Mouse (Mus musculus): ENCODE data around the gene Sgpp2.

Sgpp2 gene

DNA sequence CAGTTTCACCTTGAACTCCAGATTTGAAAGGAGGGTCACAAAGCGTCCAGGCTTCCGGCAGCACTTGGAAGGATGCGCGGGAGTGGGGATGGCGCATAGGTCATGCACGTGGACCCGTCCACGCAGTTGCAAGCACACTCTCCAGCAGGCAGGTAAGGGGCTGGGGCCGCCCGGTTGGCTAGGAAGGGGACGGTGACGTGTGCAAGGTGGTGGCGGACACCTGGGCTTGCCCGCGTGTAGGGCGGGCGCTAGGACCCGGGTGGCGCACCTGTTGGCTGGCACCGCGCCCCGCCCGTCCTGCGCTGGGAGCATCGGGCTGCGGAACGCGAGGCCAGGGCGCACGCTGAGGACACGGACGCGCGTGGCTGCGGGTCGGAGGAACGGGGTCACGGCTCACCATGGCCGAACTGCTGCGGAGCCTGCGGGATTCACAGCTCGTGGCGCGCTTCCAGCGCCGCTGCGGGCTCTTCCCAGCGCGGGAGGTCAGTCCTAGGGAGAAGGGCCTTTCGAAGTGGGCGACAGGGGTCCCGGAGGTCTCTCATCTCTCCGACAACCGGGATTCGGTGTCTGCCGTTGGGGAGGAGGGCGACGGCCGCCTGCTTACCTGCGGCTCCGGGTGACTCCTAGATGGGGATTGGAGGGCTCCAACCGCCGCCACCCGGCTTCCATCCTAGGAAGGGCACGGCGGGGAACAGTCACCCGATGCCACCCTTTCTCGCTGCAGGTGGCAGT is at the start of gene Sgpp2:
Gene Sgpp2, plus strand, starts transcription at position 325 of the 732 bp plus-strand sequence.
- TF ChIP-seq GATA4 (IDR thresholded peaks at IDR 0.05; ENCODE audit: insufficient replicate concordance, low read length), result no peak

DNA sequence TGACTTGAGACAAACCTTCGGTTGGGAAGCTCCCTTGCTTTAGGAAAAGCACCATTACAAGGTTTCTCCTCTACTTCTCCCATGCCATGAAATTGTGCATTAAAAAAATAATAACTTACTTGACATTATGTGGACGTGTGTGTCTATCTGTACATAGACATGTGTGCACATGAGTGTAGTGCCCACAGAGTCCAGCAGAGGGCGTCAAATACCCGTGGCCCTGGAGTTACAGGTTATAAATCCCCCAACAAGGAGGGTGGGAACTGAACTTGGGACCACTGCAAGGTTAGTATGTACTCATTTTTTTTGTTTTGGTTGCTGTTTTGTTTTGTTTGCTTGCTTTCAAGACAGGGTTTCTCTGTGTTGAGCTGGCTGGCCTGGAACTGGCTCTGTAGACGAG is 42.6 kb upstream of the Sgpp2 start:
- no peak for TF ChIP-seq GATA4 (IDR thresholded peaks at IDR 0.05; ENCODE audit: insufficient replicate concordance, low read length)

- no peak for TF ChIP-seq GATA4 (IDR thresholded peaks at IDR 0.05; ENCODE audit: insufficient replicate concordance, low read length)
Measured at GRCm38 (mm10) chr1:78272915-78273314, 37.2 kb upstream of the Sgpp2 start.

DNA sequence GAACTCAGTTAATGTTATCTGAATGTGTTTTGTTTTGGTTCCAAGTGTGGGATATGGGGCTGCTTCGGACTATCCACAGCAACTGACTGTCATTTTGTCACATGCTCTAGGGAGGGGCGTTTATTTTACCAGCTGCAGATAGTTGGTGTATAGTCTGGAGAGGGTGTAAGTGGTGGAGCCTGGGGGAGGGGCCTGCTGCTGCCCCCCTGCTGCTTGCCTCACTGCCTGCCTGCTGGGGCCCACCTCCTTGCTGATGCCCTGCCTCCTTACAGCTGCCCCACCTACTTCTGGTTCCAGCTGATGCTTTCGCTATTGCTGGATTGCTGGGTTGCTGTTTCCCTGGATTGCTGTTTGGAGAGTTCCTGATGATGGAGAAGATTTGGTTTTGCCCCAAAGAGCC is 31.0 kb upstream of the Sgpp2 start:
- TF ChIP-seq GATA4 (IDR thresholded peaks at IDR 0.05; ENCODE audit: insufficient replicate concordance, low read length), result no peak

GRCm38 (mm10) chr1:78292397-78292796 is 17.7 kb upstream of the Sgpp2 start:
- TF ChIP-seq GATA4 (IDR thresholded peaks at IDR 0.05; ENCODE audit: insufficient replicate concordance, low read length), result no peak

DNA sequence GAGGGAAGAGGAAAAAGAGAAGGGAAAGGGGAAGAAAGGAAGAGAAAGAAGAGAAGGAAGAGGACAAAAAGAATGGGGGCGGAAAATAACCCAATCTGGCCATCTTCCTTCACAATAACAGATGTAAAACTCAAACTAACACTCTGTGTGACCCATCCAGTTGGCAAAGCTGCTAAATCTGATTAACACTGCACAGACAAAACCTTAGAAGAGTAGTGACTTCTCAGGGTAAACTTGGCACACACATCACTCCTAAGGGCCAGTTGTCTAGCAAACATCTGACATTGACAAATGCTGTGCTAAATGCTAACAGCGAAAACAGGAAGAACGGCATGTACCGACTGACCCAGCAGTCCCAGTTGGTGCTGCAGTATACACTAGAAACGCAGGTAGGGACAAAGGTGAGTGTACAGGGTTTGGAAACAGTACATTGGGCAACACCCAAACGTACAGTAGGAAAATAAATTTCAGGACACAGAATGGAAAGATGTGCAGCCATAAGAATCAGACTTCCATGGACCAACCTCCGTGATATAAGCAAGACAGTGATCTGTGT is 10.4 kb upstream of the Sgpp2 start:
- no peak for TF ChIP-seq GATA4 (IDR thresholded peaks at IDR 0.05; ENCODE audit: insufficient replicate concordance, low read length)

- TF ChIP-seq GATA4 (IDR thresholded peaks at IDR 0.05; ENCODE audit: insufficient replicate concordance, low read length), result no peak
Measured at GRCm38 (mm10) chr1:78308688-78309087, 1.5 kb upstream of the Sgpp2 start.

DNA sequence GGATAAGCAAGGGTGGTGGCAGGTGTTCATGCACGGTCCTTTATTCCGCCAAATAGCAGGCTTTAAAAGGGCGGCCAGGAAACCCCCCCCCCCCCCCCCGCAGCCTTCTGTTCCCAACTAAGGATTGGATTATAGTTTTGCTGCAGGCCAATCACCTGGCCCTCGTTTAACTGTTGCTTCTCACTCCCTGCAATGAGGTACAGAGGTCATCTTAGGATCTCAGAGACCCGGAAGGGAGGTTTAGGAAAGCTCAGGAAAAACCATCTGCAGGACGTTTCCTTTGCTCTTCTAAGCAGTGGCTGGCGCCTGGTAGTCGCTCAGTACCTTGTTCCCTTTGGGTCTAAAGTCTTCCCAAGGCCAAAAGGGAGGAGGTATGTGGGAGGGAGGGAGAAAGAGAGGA is 865 bp upstream of the Sgpp2 start:
- no peak for TF ChIP-seq GATA4 (IDR thresholded peaks at IDR 0.05; ENCODE audit: insufficient replicate concordance, low read length)

DNA sequence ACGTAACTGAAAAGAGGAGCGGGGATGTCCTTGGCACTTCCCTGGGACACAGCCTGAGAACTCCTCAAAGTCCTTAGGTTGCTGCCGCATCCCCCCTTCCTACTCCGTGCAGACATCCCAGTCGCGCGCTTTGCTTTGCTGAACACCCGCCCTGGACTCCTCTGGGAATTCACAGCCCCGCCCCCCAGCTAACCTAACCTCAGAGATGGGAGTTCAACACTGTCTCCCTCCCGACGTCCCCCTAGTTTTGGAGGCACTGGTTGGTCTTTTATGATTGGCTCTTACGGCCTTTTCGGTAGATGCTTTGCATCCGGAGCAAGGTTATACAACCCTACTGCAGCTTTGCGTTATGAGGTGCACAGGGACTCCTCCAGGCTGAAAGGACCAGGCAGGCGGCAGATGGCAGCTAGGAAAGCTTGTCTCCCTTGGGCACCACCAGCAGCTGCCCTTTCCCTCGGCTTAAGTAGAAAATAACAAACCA is 756 bp downstream of the Sgpp2 start:
- no peak for TF ChIP-seq GATA4 (IDR thresholded peaks at IDR 0.05; ENCODE audit: insufficient replicate concordance, low read length)

- TF ChIP-seq GATA4 (IDR thresholded peaks at IDR 0.05; ENCODE audit: insufficient replicate concordance, low read length), result no peak
Measured at GRCm38 (mm10) chr1:78311482-78311881, 1.3 kb downstream of the Sgpp2 start.

GRCm38 (mm10) chr1:78312917-78313316 is 2.8 kb downstream of the Sgpp2 start:
- no peak for TF ChIP-seq GATA4 (IDR thresholded peaks at IDR 0.05; ENCODE audit: insufficient replicate concordance, low read length)

DNA sequence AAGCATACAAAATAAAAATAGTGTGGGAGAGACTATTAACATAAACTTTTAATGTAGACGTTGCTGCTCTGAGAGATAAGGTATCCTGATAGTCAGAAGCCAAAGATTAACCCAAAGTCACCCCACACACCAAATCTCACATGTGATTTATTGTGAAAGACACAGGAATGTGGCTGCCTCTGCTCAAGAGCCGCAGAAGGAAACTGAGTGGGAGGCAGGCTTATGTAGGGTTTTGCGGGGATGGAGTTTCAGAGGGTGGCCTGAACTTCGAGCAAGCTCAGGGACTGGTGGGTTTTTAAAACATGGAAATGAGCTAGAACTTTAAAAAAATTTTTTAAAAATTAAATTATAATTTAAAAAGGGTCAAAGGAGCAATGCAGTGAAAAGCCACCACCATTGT is 3.8 kb downstream of the Sgpp2 start:
- TF ChIP-seq GATA4 (IDR thresholded peaks at IDR 0.05; ENCODE audit: insufficient replicate concordance, low read length), result no peak

DNA sequence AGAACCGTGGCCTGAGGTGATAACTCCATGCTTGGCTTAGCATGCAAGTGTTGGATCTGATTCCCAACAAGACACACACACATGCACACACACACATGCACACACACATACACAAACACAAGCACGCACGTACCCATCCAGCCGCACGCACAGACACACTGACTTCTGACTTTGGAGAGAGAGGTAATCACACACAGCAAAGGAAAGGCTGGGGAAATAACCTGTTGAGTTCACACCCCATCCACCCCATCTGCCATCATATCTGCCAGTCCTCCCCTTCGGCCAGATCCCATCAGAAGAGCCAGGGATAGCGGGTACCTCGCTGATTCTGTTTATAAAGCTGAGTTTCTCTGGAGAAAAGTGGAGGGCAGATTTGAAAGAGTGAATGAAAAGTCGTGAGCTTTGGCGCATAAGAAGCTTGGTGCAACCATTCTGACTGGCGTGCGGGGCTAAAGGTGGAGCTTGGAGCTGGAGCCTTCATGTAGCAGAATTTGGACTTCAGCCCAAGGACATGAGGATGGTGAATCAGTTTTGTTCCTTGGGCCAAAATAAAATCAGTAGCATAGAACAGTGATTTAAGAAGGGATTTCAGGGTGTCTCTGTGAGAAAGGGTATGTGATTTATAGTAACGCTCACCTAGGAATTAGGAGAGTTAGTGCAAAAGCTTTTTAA is 8.1 kb downstream of the Sgpp2 start:
- no peak for TF ChIP-seq GATA4 (IDR thresholded peaks at IDR 0.05; ENCODE audit: insufficient replicate concordance, low read length)

- TF ChIP-seq GATA4 (IDR thresholded peaks at IDR 0.05; ENCODE audit: insufficient replicate concordance, low read length), result no peak
Measured at GRCm38 (mm10) chr1:78320291-78320690, 10.1 kb downstream of the Sgpp2 start.

DNA sequence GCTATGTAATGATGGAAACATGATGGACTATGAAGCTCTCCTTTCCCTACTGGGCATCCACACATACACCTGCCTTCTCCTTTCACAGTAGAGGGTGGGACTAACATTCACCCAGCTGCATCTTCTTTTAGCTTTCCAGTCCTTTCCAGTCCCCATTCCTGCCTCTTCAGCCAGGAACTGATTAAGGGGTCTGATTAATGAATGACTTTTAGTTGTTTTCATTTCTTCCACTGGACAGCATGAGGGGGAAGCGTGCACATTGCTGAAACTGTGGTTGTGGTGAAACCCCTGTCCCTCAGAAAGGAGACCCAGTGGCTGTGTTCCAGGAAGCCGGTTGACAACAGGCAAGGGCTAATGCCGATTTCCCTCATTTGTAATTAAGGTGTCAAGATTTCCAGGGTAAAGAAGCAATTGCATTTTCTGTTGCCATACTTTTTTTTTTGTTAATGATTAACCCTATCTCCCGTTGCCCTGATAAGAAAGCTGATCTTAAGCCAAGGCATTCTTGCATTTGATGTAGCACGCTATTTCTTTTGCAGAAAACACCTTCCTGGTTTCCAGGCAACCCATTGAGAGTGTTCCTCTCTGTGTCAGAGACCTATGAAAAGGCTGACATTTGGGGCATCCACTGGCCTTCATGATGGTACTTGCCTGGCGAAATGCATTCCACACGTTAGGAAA is 12.1 kb downstream of the Sgpp2 start:
- peak; percentile 76; the same call in 1 of the 2 replicates for TF ChIP-seq GATA4 (IDR thresholded peaks at IDR 0.05; ENCODE audit: insufficient replicate concordance, low read length)

- no peak for TF ChIP-seq GATA4 (IDR thresholded peaks at IDR 0.05; ENCODE audit: insufficient replicate concordance, low read length)
Measured at GRCm38 (mm10) chr1:78322844-78323243, 12.7 kb downstream of the Sgpp2 start.
